In the genomic region with DNA sequence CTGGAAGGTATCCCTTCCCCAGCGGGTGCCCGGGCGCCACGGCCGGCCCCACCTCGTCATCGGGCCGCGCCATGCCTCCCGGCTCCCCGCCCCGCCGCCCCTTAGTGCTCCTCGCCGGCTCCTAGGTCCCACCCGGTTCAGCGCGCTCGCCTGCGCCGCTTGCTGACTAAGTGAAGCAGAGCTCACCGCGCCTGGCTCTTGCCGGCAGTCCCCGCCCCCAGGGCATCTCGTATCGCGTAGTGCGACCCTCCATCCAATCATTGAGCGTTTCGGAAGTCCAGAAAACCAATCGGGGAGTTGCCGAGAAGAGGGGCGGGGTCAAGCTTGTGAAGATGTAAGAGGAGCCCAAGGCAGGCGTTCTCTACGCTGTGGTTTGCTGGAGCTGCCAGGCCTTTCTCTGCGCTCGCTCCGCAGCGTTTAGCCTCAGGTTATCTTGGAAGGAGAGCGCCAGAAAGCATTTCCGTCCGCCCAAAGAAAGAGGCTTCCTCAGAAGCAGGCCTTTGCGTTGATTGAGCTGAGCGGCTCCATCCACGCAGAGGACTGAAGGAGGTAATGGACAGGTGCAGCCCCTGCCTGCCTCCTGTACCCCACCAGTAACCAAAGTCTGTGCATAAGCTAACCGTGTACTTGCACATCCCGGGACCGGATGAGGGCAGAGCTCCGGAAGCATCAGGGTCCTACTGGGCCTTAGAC, we compare ENCODE assay signal across 8 mouse cellular contexts. TPM values are rescaled to one million over a fixed set of nuclear protein-coding genes. Genes with fewer than 3 reads are reported as not detected.
A peak's percentile ranks its signal among the peaks of the same experiment; 100 is the strongest.
DNase-seq lines count a peak whose midpoint lies in the region; ATAC-seq and TF ChIP-seq lines count a peak whose summit lies in the region.

A gene (minus strand): TSS at position 138 of the 693 bp plus-strand sequence.

- TF ChIP-seq POLR2A in cortical plate, adult 2 months (IDR thresholded peaks at IDR 0.05; ENCODE audit: extremely low read depth, insufficient read depth, low read length) = peak; percentile 99

- no peaks in the 10 kb centered on the region for H3K4me1 ChIP-seq in cortical plate, adult 2 months (ENCODE audit: control insufficient read depth, insufficient read depth, low read length)
- H3K4me1 ChIP-seq in megakaryocyte, embryonic 14.5 days = peaks cover 41% of the 10 kb centered on the region

- DNase-seq in gastrocnemius, adult 8-10 months (ENCODE audit: low spot score in 2 of 2) = peak; percentile 98 to 99
- DNase-seq in hindlimb bud, embryonic 11.5 days (ENCODE audit: extremely low spot score, low read depth, low spot score) = peak; percentile 97
- DNase-seq in left cerebral cortex, adult 8-10 months (ENCODE audit: low spot score in 2 of 2) = peak; percentile 94 to 99
- DNase-seq in right cerebral cortex, postnatal 10 days (ENCODE audit: low spot score in 2 of 2) = peak; percentile 99 to 100
- DNase-seq in urinary bladder, postnatal 25 days (ENCODE audit: low spot score) = peak; percentile 92

- H3K27me3 ChIP-seq in megakaryocyte, embryonic 14.5 days (replicated peaks) = no peaks in the 10 kb centered on the region

- no peak for TF ChIP-seq CTCF in cortical plate, adult 2 months (IDR thresholded peaks at IDR 0.05; ENCODE audit: extremely low read depth, insufficient read depth, low read length)

- peak; percentile 93 for ATAC-seq in activated CD4-positive, CD25-positive, alpha-beta regulatory T cell, adult 4 months

- 0 out of 2 replicates have a peak within 1 kb of the TSS, but pooled peaks have one; percentile 15 for H3K27ac ChIP-seq in cortical plate, adult 2 months (ENCODE audit: insufficient read depth, low read length)

- H3K36me3 ChIP-seq in megakaryocyte, embryonic 14.5 days (replicated peaks; ENCODE audit: low read length) = peaks cover 9% of the 10 kb centered on the region

- peak within 1 kb of the TSS; percentile 98 for H3K4me3 ChIP-seq in cortical plate, adult 2 months (ENCODE audit: insufficient read depth, low read length)
- peak within 1 kb of the TSS; percentile 94 for H3K4me3 ChIP-seq in megakaryocyte, embryonic 14.5 days (replicated peaks)

- no peaks in the 10 kb centered on the region for H3K9me3 ChIP-seq in megakaryocyte, embryonic 14.5 days

RNA-seq across cellular contexts. Expression of the gene that starts here (rescaled TPM):
- polyA plus RNA-seq in activated CD4-positive, CD25-positive, alpha-beta regulatory T cell, adult 4 months (2017; shearing (Covaris generic)) = 1 to 10 TPM; 6.1 to 8.5 TPM
- 16.9 and 17.0 TPM in 2 replicates for polyA plus RNA-seq in cortical plate, adult 2 months (2012; rRNA removed)
- total RNA-seq in gastrocnemius, adult 8-10 months (2022) = 10 to 100 TPM in 2 of 4 experiments, 1 to 10 TPM in 2; 8.3 to 17.1 (median 10.4) TPM
- 10 to 100 TPM; 12.5 to 15.3 (median 14.3) TPM for total RNA-seq in left cerebral cortex, adult 8-10 months (2022)
- polyA plus RNA-seq in megakaryocyte, embryonic 14.5 days (2012; ENCODE audit: insufficient read depth, low replicate concordance) = 3.2 and 13.7 TPM in 2 replicates

Comparison
In these comparisons a context has a peak if more than half of its experiments do, and no peak if none do; other contexts are left out.
1. Peak in every context shown above with its lines: DNase-seq, ATAC-seq, H3K4me3 ChIP-seq and H3K27ac ChIP-seq.